Mouse (Mus musculus) ES-Bruce4 (cell line): ENCODE data around the gene Gm28048. TPM values are rescaled to one million over a fixed set of nuclear protein-coding genes. Genes with fewer than 3 reads are reported as not detected.

Source experiments
- H3K27ac ChIP-seq: 2 replicates; pipeline ENCODE4 v1.5.1; 2012; ENCODE audit warnings: low read length, inconsistent platforms; ENCODE audit not compliant: insufficient read depth
- H3K27me3 ChIP-seq: 2 replicates; pipeline ENCODE4 v1.6.1; 2012; ENCODE audit warnings: mild to moderate bottlenecking, low read length, inconsistent platforms; ENCODE audit not compliant: control insufficient read depth, poor library complexity, insufficient read depth, severe bottlenecking
- H3K36me3 ChIP-seq: 2 replicates; pipeline ENCODE4 v1.6.1; 2012; ENCODE audit warnings: inconsistent platforms, mild to moderate bottlenecking, low read length, moderate library complexity; ENCODE audit not compliant: control insufficient read depth, poor library complexity, insufficient read depth, severe bottlenecking
- H3K4me1 ChIP-seq: one replicate; pipeline ENCODE4 v1.8.1; 2011; ENCODE audit warnings: low read length; ENCODE audit not compliant: control insufficient read depth, insufficient read depth
- H3K4me3 ChIP-seq: 2 replicates; pipeline ENCODE4 v1.5.1; 2011; ENCODE audit warnings: low read depth, mild to moderate bottlenecking, low read length
- H3K9ac ChIP-seq: 2 replicates; pipeline ENCODE4 v1.6.1; 2012; ENCODE audit warnings: low read depth, mild to moderate bottlenecking, inconsistent platforms; ENCODE audit not compliant: poor library complexity, severe bottlenecking
- H3K9me3 ChIP-seq: replicated peaks from 2 replicates; pipeline ENCODE4 v1.6.1; 2012; ENCODE audit warnings: mild to moderate bottlenecking, low read length, inconsistent platforms; ENCODE audit not compliant: control insufficient read depth, poor library complexity, insufficient read depth, severe bottlenecking
- CTCF ChIP-seq: IDR thresholded peaks from one replicate; pipeline ENCODE4 v1.8.1; 2011; ENCODE audit warnings: low read depth, low read length
- EP300 ChIP-seq: IDR thresholded peaks from 2 replicates; pipeline ENCODE4 v1.6.1; 2011; ENCODE audit warnings: low read depth, low read length; ENCODE audit not compliant: insufficient read depth
- POLR2A ChIP-seq: IDR thresholded peaks from one replicate; pipeline ENCODE4 v1.8.1; 2011; ENCODE audit warnings: low read length; ENCODE audit not compliant: insufficient read depth
- polyA plus RNA-seq: library from polyadenylated mRNA; stranded (reverse); fragments of >200 nt; gene quantifications from 2 replicates; pipeline ENCODE4 v1.2.4, GENCODE M21; 2011; ENCODE audit warnings: low read depth; ENCODE audit not compliant: missing spikeins, insufficient read depth, insufficient read length

Gene Gm28048
- polyA plus RNA-seq, 1 experiment = 33.6 TPM

DNA sequence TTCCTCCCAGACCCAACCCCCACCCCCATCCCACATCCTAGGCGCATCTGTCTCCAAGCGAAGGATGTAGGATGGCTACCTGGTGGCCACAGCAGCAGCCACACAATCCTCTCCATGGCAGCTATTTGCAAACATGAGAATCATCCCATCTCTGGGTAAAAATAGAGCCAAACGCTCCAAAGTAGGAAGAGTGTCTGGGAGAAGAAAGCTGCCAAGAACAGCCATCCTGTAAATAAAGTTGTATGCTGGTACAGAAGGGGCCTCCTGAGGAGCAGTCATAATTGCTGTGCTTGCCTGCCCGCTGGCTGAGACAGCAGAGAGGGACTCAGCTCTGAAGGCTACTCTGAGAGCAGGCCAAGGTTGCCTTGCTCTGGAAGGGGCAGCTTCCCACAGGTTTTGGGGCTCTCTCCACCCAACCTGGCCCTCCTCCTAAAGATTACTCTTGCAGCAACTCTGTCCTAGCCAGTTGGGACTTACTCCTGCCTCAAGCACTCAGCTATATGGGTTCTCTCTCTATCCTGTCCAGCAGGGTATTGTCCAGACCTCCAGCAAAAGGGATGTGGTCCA lies 154.3 kb downstream of the Gm28048 start:
- TF ChIP-seq CTCF (no peak), EP300 (no peak), POLR2A (no peak)
- Histone ChIP-seq H3K4me3 (no peak overlapping the region), H3K4me1 (peaks cover 4% of the 10 kb centered on the region), H3K27me3 (no peaks in the 10 kb centered on the region), H3K9ac (no peak overlapping the region), H3K27ac (no peak overlapping the region), H3K9me3 (peaks cover 5% of the 10 kb centered on the region; the same call in 1 of the 2 replicates), H3K36me3 (no peaks in the 10 kb centered on the region)

GRCm38 (mm10) chr11:22826665-22827064 lies 155.2 kb downstream of the Gm28048 start:
- Histone ChIP-seq H3K9ac (no peak overlapping the region), H3K4me1 (peaks cover 4% of the 10 kb centered on the region), H3K4me3 (no peak overlapping the region), H3K27me3 (no peaks in the 10 kb centered on the region), H3K27ac (no peak overlapping the region), H3K36me3 (no peaks in the 10 kb centered on the region), H3K9me3 (peaks cover 5% of the 10 kb centered on the region; the same call in 1 of the 2 replicates)
- TF ChIP-seq POLR2A (no peak), CTCF (no peak), EP300 (no peak)

DNA sequence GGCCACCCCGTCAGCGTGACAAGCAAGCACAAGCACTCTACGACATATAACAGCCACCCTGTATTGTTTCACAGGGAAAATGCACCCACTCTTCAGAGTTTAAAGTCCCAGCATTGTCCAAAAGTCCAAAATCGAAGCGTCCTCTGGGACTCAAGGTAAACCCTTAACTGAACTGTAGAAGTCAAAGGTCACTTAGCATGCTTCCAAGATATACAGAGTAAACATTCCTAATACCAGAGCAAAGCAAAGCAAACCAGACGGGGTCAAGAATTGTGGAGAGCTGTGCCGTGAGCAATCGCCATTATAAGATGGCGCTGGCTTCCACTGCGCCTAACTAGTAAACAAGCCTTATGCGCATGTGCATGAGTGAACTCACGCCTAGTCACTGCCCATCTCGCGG lies 155.8 kb downstream of the Gm28048 start:
- Histone ChIP-seq H3K4me3 (no peak overlapping the region), H3K9me3 (peaks cover 5% of the 10 kb centered on the region; the same call in 1 of the 2 replicates), H3K36me3 (no peaks in the 10 kb centered on the region), H3K27ac (no peak overlapping the region), H3K4me1 (peaks cover 6% of the 10 kb centered on the region), H3K9ac (no peak overlapping the region), H3K27me3 (no peaks in the 10 kb centered on the region)
- no peak for TF ChIP-seq EP300
- TF ChIP-seq POLR2A = no peak
- no peak for TF ChIP-seq CTCF

GRCm38 (mm10) chr11:22825548-22825947 lies 156.3 kb downstream of the Gm28048 start:
- H3K27me3 ChIP-seq = no peaks in the 10 kb centered on the region
- H3K9me3 ChIP-seq = peaks cover 5% of the 10 kb centered on the region; the same call in 1 of the 2 replicates
- H3K4me1 ChIP-seq = peaks cover 6% of the 10 kb centered on the region
- no peak for TF ChIP-seq POLR2A
- H3K4me3 ChIP-seq = no peak overlapping the region
- no peaks in the 10 kb centered on the region for H3K36me3 ChIP-seq
- no peak overlapping the region for H3K27ac ChIP-seq
- H3K9ac ChIP-seq = no peak overlapping the region

GRCm38 (mm10) chr11:22824049-22824705 lies 157.7 kb downstream of the Gm28048 start:
- Histone ChIP-seq H3K27ac (no peak overlapping the region), H3K36me3 (no peaks in the 10 kb centered on the region), H3K27me3 (no peaks in the 10 kb centered on the region), H3K9me3 (peaks cover 5% of the 10 kb centered on the region; the same call in 1 of the 2 replicates), H3K4me1 (peaks cover 4% of the 10 kb centered on the region), H3K4me3 (no peak overlapping the region), H3K9ac (no peak overlapping the region)
- TF ChIP-seq EP300 = no peak
- TF ChIP-seq CTCF = no peak
- TF ChIP-seq POLR2A = no peak

GRCm38 (mm10) chr11:22821243-22821642 lies 160.6 kb downstream of the Gm28048 start:
- peaks cover 4% of the 10 kb centered on the region for H3K4me1 ChIP-seq
- H3K4me3 ChIP-seq = no peak overlapping the region
- H3K27me3 ChIP-seq = no peaks in the 10 kb centered on the region
- TF ChIP-seq CTCF (no peak), POLR2A (no peak), EP300 (no peak)
- H3K27ac ChIP-seq = no peak overlapping the region
- no peaks in the 10 kb centered on the region for H3K36me3 ChIP-seq
- H3K9ac ChIP-seq = no peak overlapping the region
- peaks cover 5% of the 10 kb centered on the region; the same call in 1 of the 2 replicates for H3K9me3 ChIP-seq
